Mouse (Mus musculus) cerebellum, postnatal 10 days (tissue): ENCODE measurements around the gene Mink1.
A peak's percentile ranks its signal among the peaks of the same experiment; 100 is the strongest.
"Not testable (repeated sequence)": the region's sequence is repeated elsewhere in the genome, so short reads cannot be mapped to it uniquely, and the experiment has no call there.

ENCODE experiments used
- DNase-seq, 2 experiments: peaks; one replicate each; pipeline ENCODE4 v3.0.0; 2021; ENCODE audit warnings: mixed read lengths in 2 of 2

Gene Mink1

DNA sequence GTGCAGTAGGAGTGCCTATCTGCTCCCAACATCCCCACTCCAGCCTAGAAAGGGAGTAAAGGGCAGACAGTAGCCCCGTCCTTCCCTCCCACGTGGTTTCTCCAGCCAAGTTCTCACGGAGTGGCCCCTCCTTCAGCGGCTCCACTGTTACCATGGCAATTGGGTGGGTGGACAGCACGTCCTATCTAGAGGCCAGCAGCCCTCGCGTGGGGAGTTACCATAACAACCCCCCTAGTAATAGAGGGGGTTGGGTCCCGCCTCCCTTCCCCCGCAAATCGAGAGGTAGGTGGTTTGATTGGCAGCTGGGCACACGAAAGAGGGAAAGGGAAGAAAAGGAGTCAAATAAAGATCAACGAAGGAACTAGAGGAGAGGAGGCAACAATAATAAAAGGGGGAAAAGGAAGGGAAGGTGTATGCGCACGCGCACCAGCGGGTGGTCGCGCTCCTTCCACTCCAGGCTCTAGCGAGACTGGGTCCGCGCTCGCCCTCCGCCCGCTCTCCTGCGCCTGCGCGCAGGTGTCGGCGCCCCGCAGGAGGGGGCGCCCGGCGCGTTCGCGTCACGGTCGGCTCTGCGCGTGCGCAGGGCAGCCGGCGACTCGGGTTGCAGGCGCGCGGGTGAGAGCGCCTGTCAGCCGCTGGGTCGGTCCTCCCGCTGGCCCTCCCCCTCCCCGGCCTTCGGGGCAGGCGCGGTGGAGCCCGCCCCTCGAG lies at the start of gene Mink1:
Gene Mink1 (plus strand): TSS at position 595 of the 708 bp plus-strand sequence.
- DNase-seq = peak; percentile 93 to 95

DNA sequence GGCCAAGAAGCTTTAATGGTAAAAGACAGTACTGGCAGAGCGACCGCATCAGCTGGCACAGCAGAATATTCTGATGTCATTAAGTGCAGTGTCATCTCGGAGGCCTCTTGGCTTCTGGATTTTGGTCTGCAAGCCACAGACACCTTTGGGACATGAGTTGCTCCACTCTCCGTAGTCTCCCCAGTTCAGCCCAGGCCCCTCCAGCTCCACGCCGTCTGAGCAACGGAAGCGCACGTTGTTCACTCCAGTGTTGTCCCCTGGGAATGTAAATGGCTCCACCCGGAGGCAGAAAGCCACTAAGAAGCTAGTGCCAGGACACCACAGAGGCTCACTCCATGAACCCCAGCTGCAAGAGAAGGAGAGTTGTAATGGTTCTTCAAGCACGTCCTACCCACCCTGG lies 49.2 kb upstream of the Mink1 start:
- DNase-seq = no peak

GRCm38 (mm10) chr11:70514288-70514687 lies 48.4 kb upstream of the Mink1 start, which contains the start of gene Vmo1:
Gene Vmo1, minus strand, starts transcription at chr11:70514616.
- DNase-seq = no peak

GRCm38 (mm10) chr11:70516352-70516751 lies 46.3 kb upstream of the Mink1 start:
- DNase-seq = peak; percentile 54 to 71

- no peak for DNase-seq
These were observed 44.2 kb upstream of the Mink1 start for GRCm38 (mm10) chr11:70518436-70518835.

- no peak for DNase-seq
These were observed 43.8 kb upstream of the Mink1 start, which contains the start of gene Gltpd2 for GRCm38 (mm10) chr11:70518923-70519322. Gene Gltpd2, plus strand, starts transcription at chr11:70519196.

DNA sequence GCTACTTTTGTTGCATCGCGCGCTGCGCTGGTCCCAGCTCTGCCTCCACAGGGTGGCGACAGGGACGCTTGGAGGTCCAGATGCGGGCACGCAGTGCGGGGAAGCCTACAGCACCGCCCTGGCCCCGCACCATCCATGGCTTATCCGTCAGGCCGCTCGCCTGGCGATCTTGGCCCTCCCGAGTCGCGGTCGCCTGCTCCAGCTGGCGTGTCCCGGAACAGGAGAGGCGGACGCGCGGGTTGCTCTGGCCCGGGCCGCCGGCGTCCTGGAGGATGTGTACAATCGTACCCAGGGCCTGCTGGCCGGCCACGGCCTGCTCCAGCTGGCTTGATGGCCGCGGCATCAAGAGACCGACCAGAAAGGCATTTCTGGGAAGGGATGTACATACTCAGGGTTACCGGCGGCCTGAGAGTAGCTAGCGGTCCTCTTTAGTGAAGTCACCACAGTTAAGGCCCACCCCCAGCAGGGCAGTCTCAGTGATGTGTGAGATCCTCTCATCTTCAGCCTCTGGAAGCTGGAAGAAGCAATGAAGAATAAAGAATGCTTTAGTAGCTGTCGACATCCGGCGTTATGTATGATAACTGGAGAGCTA lies 42.4 kb upstream of the Mink1 start:
- DNase-seq = peak; percentile 61 to 62

DNA sequence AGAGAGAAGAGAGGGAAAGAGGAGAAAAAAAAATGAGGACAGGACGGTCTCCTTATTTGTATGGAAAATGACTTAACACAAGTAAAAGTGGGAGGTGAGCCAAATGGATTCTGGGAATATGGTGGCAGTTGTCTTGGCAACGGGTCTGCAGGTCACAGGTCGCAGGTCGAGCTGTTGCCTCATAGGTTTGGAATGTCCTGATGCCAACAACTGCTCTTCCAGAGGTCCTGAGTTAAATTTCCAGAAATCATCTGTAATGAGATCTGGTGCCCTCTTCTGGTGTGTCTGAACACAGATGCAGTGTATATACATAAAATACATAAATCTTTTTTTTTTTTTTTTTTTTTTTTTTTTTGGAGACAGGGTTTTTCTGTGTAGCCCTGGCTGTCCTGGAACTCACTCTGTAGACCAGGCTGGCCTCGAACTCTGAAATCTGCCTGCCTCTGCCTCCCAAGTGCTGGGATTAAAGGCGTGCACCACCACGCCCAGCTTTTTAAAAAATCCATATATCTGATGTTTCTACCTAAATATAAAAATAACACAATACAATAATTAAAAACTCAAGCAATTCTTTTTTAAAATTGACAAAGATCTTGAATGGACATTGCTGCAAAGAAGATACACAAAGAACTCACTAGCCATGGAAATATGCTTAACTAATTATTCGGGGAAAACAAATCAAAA lies 39.2 kb upstream of the Mink1 start:
- not testable (repeated sequence) for DNase-seq

DNA sequence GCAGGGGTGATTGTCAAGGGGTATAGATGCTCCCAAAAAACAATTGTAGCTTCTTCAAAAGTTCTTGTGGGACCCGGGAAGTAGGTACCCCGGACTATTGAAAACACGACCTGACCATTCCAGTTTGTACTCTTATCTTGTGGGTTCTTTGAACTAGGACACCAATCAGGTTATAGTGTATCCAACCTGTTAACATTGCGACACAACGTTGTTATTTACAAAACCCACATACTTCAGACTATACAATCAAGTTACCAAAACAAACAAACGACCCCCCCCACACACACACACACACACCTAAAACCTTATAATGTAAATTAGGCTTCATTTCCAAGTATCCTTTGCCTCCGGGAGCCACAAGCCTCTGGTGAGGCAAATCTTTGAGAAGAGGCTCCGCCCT lies 37.9 kb upstream of the Mink1 start:
- no peak for DNase-seq

DNA sequence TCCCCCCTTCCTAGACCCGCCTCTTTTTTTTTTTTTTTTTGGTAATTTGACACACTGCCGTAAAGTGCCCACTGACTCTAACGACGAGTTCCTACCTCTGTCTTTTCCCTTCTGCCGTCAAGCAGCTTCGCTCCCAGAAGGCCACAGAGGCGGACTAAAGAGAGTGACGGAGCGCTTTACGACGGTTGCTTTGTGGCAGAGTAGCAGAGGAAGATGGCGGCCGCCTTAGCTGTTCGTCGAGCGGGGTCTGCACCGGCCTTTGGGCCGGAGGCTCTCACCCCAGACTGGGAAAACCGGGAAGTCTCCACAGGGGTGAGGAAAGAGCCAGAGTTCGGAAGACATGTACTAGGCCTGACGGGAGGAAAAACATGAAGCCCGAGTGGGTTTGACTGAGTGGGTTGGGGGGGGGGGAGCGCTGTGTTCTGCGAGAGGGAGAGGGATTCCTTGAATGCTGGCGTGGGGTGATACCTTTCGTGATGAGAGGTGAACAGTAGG lies 37.5 kb upstream of the Mink1 start, which contains the start of gene Psmb6:
Gene Psmb6 (plus strand): TSS at position 184 of the 495 bp plus-strand sequence.
- DNase-seq = peak; percentile 91 to 95

DNA sequence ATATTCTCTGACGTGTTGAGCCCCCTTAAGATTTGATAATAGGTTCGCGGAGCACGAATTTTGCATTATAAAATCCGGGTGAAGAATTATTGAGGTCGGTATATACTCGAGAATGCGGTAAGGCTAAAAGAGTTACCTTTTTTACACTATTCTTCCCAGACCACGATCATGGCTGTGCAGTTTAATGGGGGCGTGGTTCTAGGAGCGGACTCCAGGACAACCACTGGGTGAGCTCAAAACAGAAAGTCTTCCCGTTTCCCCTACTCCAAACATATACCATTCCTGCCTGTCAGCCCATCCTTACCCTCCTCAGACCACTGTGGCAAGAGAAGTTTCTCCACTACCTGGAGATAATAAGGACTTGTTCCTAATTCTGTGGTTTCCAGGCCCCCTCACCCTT lies 37.0 kb upstream of the Mink1 start:
- no peak for DNase-seq

- DNase-seq = no peak
These were observed 36.5 kb upstream of the Mink1 start for GRCm38 (mm10) chr11:70526211-70526610.

DNA sequence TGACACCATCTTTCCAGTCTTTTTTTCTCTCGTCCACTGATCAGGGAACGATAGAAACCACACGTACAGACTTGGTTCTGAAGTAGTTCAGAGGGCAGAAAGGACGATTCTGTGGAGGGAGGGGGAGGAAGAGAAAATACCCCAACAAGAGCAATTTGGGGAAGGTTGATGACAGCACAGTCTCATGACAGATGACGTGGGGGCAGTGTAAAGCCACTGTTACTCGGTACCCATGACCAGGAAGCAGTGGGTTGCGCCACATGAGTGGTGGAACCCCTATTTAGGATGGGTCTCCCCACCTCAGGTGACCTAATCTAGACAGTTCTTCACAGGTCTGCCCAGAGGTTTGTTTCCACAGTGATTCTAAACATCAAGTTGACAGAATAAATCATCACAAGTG lies 34.1 kb upstream of the Mink1 start:
- no peak for DNase-seq

DNA sequence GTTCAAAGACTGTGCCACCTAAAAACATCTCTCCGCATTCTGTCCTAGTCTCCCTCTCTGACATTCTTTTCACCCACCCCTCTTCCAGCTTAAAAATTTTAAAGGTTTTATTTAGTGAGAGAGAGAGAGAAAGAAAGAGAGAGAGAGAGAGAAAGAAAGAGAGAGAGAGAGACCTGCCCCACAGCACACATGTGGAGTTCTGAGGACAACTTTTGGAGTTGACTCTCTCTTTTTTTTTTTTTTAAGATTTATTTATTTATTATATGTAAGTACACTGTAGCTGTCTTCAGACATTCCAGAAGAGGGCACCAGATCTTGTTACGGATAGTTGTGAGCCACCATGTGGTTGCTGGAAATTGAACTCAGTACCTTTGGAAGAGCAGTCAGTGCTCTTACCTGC lies 31.6 kb upstream of the Mink1 start:
- not testable (repeated sequence) for DNase-seq

DNA sequence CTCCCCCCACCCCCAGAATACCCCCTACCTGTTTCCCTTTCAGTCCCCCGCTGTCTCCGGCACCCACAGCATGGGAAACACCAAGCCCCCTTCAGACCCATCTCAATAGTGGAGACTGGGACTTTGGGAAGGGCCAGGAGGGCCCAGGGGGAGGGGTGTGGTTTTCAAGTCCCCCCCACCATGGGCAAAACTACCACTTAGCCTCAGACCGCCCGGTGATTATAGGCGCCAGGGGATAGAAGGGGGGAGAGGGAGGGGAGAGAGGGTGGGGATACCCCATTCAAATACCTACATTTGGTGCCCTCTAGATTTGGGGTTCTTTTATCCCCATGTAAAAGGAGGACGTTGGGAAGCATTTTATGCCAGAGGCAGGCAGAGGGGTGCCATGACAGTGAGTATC lies 29.8 kb upstream of the Mink1 start, which contains the start of gene Gm40193:
Gene Gm40193 (minus strand): TSS at position 101 of the 400 bp plus-strand sequence.
- DNase-seq = no peak

DNA sequence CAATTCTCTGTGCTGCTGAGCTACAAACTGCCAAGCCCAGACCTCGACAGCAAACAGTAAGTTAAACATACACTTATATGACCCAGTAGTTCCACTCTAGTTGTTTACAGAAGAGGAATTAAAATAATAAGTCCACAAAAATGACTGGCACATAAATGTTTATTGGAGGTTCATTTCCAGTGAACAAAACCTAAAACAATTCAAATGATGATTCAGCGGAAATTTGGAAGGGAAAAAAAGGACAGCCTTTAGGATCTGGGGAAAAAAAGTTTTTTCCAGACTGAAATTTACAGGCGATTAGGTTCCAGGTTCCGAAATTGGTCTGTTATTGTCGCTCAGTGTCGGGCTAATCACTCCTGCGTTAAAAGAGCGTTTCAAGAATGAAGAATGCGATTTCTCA lies 23.3 kb upstream of the Mink1 start:
- no peak for DNase-seq

DNA sequence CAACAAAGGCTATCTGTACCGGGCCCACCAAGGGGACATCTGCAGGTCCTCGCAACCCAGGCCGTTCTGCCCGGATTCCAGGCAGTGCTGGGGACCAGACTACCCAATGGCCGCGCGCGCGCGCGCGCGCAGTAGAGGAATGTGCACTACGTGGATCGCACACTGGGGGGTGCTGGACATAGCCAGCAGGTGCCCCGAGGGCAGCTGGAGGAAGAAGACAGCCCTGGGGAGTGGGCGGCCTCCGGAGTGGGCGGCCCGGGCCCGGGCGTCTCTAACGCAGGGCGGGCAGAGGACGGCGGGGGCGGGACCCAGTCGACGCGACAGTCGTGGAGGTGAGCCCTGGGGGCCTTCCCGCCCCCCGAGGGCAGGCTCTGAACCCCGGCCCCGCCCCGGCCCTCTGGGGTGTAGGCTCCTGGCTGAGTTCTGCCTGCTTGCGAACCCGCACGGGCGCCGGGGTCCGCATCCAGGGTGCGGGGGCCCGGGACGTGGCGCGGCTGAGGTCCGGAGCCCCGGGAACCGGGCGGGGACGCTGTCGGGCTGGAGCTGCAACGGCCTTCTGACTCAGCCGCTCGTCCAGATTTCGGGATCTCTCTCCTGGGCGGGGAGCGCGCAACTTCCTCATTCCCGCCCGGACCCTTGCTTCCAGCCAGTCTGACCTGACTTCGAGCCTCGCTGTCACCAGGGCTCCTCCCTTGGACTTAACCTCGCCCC lies 22.6 kb upstream of the Mink1 start, which contains the start of gene Pld2:
Gene Pld2 (plus strand): TSS at position 188 of the 711 bp plus-strand sequence.
- peak; percentile 79 to 81 for DNase-seq

GRCm38 (mm10) chr11:70540928-70541327 lies 21.8 kb upstream of the Mink1 start:
- DNase-seq = no peak

- peak; percentile 41 to 51 for DNase-seq
These were observed 21.3 kb upstream of the Mink1 start for GRCm38 (mm10) chr11:70541415-70541814.

GRCm38 (mm10) chr11:70544496-70544895 lies 18.2 kb upstream of the Mink1 start:
- no peak for DNase-seq

DNA sequence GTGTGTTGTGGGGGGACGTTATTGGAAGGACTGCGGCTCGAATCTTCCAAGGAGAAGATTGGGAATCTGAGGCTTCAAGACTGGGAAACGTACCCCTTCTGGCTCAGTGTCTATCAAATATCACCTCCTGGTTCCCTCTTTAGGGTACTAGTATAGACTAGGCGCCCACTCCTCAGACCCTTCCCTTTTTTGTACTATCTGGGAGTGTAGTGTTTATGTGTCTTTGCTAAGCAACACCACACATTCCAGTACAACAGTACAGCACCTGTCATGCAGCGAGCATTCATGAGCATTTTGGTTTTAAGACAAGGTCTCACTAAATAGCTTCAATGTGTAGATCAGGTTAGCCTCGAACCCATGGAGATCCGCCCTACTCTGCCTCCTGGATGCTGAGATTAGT lies 11.2 kb upstream of the Mink1 start:
- no peak for DNase-seq

DNA sequence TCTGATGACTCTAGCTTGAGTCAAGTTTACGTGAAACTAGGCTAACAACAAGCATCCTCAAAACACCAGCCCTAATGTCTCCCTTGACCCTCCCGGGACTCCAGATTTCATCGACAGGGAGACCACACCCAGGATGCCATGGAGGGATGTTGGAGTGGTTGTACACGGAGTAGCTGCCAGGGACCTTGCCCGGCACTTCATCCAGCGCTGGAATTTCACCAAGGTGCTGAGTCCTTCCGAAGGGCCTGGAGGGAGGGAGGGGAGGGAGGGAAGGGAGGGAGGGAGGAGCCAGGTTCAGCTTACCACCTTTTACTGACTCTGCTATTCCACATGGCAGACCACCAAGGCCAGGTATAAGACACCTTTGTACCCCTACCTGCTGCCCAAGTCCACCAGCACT lies 8.7 kb upstream of the Mink1 start:
- no peak for DNase-seq

GRCm38 (mm10) chr11:70557545-70557944 lies 5.1 kb upstream of the Mink1 start:
- DNase-seq = no peak
